In the genomic region with DNA sequence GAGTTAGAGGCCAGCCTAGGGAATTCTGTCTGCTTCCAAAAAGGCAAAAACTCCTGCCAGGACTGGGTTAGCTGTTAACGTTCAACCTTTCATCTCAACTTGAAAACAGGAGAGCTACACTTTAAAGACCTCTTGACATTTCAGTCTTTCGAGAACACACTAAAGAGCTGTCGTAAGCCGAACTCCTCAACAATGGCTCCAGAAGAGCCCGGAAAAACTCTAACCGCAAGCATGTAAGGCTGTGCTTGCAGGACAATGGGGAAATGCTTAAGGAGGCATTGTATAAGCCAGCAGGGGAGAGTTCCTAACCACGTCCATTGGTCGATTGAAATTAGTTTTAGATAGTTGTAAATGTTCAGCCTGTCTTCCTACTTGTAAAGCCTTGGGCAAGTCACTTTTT, we compare ENCODE assay signal across 15 mouse cellular contexts. TPM values are rescaled to one million over a fixed set of nuclear protein-coding genes. Genes with fewer than 3 reads are reported as not detected.
A peak's percentile ranks its signal among the peaks of the same experiment; 100 is the strongest.
DNase-seq lines count a peak whose midpoint lies in the region; ATAC-seq and TF ChIP-seq lines count a peak whose summit lies in the region.
"Had no signal": no experiment of that assay in that cellular context is flagged by ENCODE, and none has a peak within 500 bp of the region (broad histone marks: within the 10 kb centered on the region; RNA-seq: fewer than 3 reads in every experiment).

No protein-coding gene starts in this region.

- no peak overlapping the region for H3K27ac ChIP-seq in limb, embryonic 14.5 days (replicated peaks; ENCODE audit: low read depth, low read length)
- no peak overlapping the region for H3K27ac ChIP-seq in limb, embryonic 10.5 days
- peak overlapping the region; percentile 21; the same call in 1 of the 2 replicates for H3K27ac ChIP-seq in macrophage
- H3K27ac ChIP-seq: hindbrain, postnatal 0 days; limb, embryonic 12.5 days; neural tube, embryonic 13.5 days had no signal

- no peak for TF ChIP-seq CTCF in lung, adult 2 months (IDR thresholded peaks at IDR 0.05; ENCODE audit: insufficient read depth, low read length)

- intact Hi-C loops in left cerebral cortex, postnatal 14 days (cut with DNase I), result no loop called here

- no peak for ATAC-seq in limb, embryonic 14.5 days (ENCODE audit: low FRiP score, low read depth)
- ATAC-seq: hindbrain, postnatal 0 days had no signal

- H3K4me1 ChIP-seq in limb, embryonic 14.5 days (ENCODE audit: control insufficient read depth, insufficient read depth, low read length), result peaks cover 9% of the 10 kb centered on the region
- 0 out of 2 replicates have a peak, but pooled peaks cover 6% of the 10 kb centered on the region for H3K4me1 ChIP-seq in limb, embryonic 10.5 days
- peaks cover 14% of the 10 kb centered on the region for H3K4me1 ChIP-seq in lung, adult 2 months (ENCODE audit: control insufficient read depth, insufficient read depth, low read length)
- H3K4me1 ChIP-seq: neural tube, embryonic 13.5 days had no signal

- no peak overlapping the region for H3K4me2 ChIP-seq in limb, embryonic 14.5 days (replicated peaks; ENCODE audit: low read depth, low read length, severe bottlenecking)
- H3K4me2 ChIP-seq: heart, embryonic 11.5 days; limb, embryonic 12.5 days; neural tube, embryonic 13.5 days had no signal

- no peak overlapping the region for H3K9ac ChIP-seq in limb, embryonic 14.5 days (ENCODE audit: low read depth, low read length, severe bottlenecking)
- H3K9ac ChIP-seq: limb, embryonic 12.5 days; neural tube, embryonic 13.5 days had no signal

- peaks cover 57% of the 10 kb centered on the region; the same call in 1 of the 2 replicates for H3K79me2 ChIP-seq in macrophage (ENCODE audit: inconsistent target)

- no peaks in the 10 kb centered on the region for H3K27me3 ChIP-seq in limb, embryonic 14.5 days (ENCODE audit: control insufficient read depth, insufficient read depth, low read length)
- H3K27me3 ChIP-seq in limb, embryonic 10.5 days (ENCODE audit: low read depth, poor library complexity, severe bottlenecking), result no peaks in the 10 kb centered on the region
- H3K27me3 ChIP-seq: limb, embryonic 12.5 days; neural tube, embryonic 13.5 days had no signal

- peak; percentile 13 for DNase-seq in limb, embryonic 14.5 days (ENCODE audit: low spot score)
- DNase-seq in limb, embryonic 10.5 days (ENCODE audit: low spot score), result no peak
- peak; percentile 97 for DNase-seq in R1 (ENCODE audit: low read depth, low spot score)
- peak; percentile 45 for DNase-seq in lung, adult 2 months
- no peak for DNase-seq in right cerebral cortex, postnatal 4 days
- DNase-seq in left cerebral cortex, postnatal 14 days (ENCODE audit: low spot score in 2 of 2), result no peak
- DNase-seq: cerebellum, adult 11 months; gastrocnemius, postnatal 14 days; kidney, adult 18-20 months; kidney, postnatal 4 days had no signal

- 44% methylated on average over 8 of the region's 8 CpGs for WGBS in limb, embryonic 14.5 days
- 58% methylated on average over 8 of the region's 8 CpGs for WGBS in limb, embryonic 10.5 days
- WGBS in lung, adult 2 months, result 48% methylated on average over 8 of the region's 8 CpGs
- 34% methylated on average over 8 of the region's 8 CpGs for WGBS in macrophage (ENCODE audit: missing documents)

- TF ChIP-seq POLR2A in limb, embryonic 14.5 days (IDR thresholded peaks at IDR 0.05; ENCODE audit: borderline replicate concordance, extremely low read depth, insufficient read depth, insufficient read length), result no peak
- TF ChIP-seq POLR2A in lung, adult 2 months (IDR thresholded peaks at IDR 0.05; ENCODE audit: borderline replicate concordance, extremely low read depth, low read depth, low read length), result no peak

- no peaks in the 10 kb centered on the region for H3K9me3 ChIP-seq in limb, embryonic 14.5 days (ENCODE audit: control insufficient read depth, low read length)
- no peaks in the 10 kb centered on the region for H3K9me3 ChIP-seq in limb, embryonic 10.5 days (replicated peaks)
- H3K9me3 ChIP-seq: limb, embryonic 12.5 days; neural tube, embryonic 13.5 days had no signal

- no peaks in the 10 kb centered on the region for H3K36me3 ChIP-seq in limb, embryonic 14.5 days (ENCODE audit: control insufficient read depth, insufficient read depth, low read length)
- no peaks in the 10 kb centered on the region for H3K36me3 ChIP-seq in limb, embryonic 10.5 days
- H3K36me3 ChIP-seq in macrophage (ENCODE audit: inconsistent target), result no peaks in the 10 kb centered on the region
- H3K36me3 ChIP-seq: limb, embryonic 12.5 days; neural tube, embryonic 13.5 days had no signal

- no peak overlapping the region for H3K4me3 ChIP-seq in limb, embryonic 14.5 days (replicated peaks; ENCODE audit: low read length)
- H3K4me3 ChIP-seq in limb, embryonic 10.5 days, result no peak overlapping the region
- H3K4me3 ChIP-seq in lung, adult 2 months (replicated peaks; ENCODE audit: extremely low read depth, low read depth, low read length), result no peak overlapping the region
- H3K4me3 ChIP-seq in macrophage (ENCODE audit: inconsistent target), result no peak overlapping the region
- H3K4me3 ChIP-seq: limb, embryonic 12.5 days; neural tube, embryonic 13.5 days had no signal

RNA-seq across cellular contexts. Expression of gene Dram1, which starts 29.1 kb away (rescaled TPM):
- 2.2 TPM in 2 replicates for polyA plus RNA-seq in limb, embryonic 14.5 days (2012; rRNA removed)
- polyA plus RNA-seq in limb, embryonic 14.5 days (2014; fragmentation: Nextera tagmentation; extraction: Ambion mirVana), result 1.3 and 1.8 TPM in 2 replicates
- polyA plus RNA-seq in limb, embryonic 10.5 days (2016; fragmentation: Nextera tagmentation; extraction: Ambion mirVana), result 0.21 and 0.26 TPM in 2 replicates
- polyA plus RNA-seq in lung, adult 2 months (2012; rRNA removed), result 326 and 360 TPM in 2 replicates
- total RNA-seq in macrophage (2018; cell fraction: chromatin; rRNA removed), result 10 to 100 TPM in 23 of 26 experiments, 1 to 10 TPM in 3; 7.2 to 72.1 (median 20.8) TPM
- total RNA-seq in macrophage (2018; cell fraction: cytosol; rRNA removed), result 10 to 100 TPM; 13.4 to 41.9 (median 20.7) TPM
- 100 to 1,000 TPM in 2 of 26 experiments, 10 to 100 TPM in 24; 17.4 to 114 (median 41.6) TPM for total RNA-seq in macrophage (2018; cell fraction: nucleus; rRNA removed)
- 15.4 to 26.6 TPM (median 23.8 TPM) in 3 replicates for polyA plus RNA-seq in macrophage (2018)
- 1 to 10 TPM in 1 of 2 experiments, under 1 TPM in 1; 0.85 to 1.5 TPM for total RNA-seq in left cerebral cortex, postnatal 14 days (2021)

RNA-seq across cellular contexts. Expression of gene Gnptab, which starts 29.1 kb away (rescaled TPM):
- polyA plus RNA-seq in limb, embryonic 14.5 days (2012; rRNA removed), result 19.4 and 19.7 TPM in 2 replicates
- 8.9 and 9.2 TPM in 2 replicates for polyA plus RNA-seq in limb, embryonic 14.5 days (2014; fragmentation: Nextera tagmentation; extraction: Ambion mirVana)
- 7.1 and 8.6 TPM in 2 replicates for polyA plus RNA-seq in limb, embryonic 10.5 days (2016; fragmentation: Nextera tagmentation; extraction: Ambion mirVana)
- 12.4 and 16.6 TPM in 2 replicates for polyA plus RNA-seq in lung, adult 2 months (2012; rRNA removed)
- total RNA-seq in macrophage (2018; cell fraction: chromatin; rRNA removed), result 100 to 1,000 TPM in 13 of 26 experiments, 10 to 100 TPM in 13; 28.8 to 151 (median 99.6) TPM
- total RNA-seq in macrophage (2018; cell fraction: cytosol; rRNA removed), result 10 to 100 TPM; 32.2 to 72.7 (median 51.5) TPM
- 100 to 1,000 TPM in 5 of 26 experiments, 10 to 100 TPM in 21; 45.1 to 176 (median 89.0) TPM for total RNA-seq in macrophage (2018; cell fraction: nucleus; rRNA removed)
- 34.0 to 83.1 TPM (median 76.6 TPM) in 3 replicates for polyA plus RNA-seq in macrophage (2018)
- 10 to 100 TPM; 81.4 to 93.4 TPM for total RNA-seq in left cerebral cortex, postnatal 14 days (2021)

Comparison
In these comparisons a context has a peak if more than half of its experiments do, and no peak if none do; other contexts are left out.
1. DNase-seq: peak in limb, embryonic 14.5 days (single experiment), R1 (single experiment) and lung, adult 2 months (single experiment); none in limb, embryonic 10.5 days (single experiment), right cerebral cortex, postnatal 4 days (single experiment) and left cerebral cortex, postnatal 14 days (0 of 2).
2. RNA of gene Dram1, which starts 29.1 kb away (polyA plus RNA-seq): 326 to 360 TPM in lung, adult 2 months; 15.4 to 26.6 TPM in macrophage, 1.3 to 2.2 TPM in limb, embryonic 14.5 days and 0.21 to 0.26 TPM in limb, embryonic 10.5 days; every median in the first group is over 10 times any median in the second.